Mouse (Mus musculus) ES-E14 (cell line): ENCODE data around the gene Gm10260. TPM values are rescaled to one million over a fixed set of nuclear protein-coding genes. Genes with fewer than 3 reads are reported as not detected.

Experiments used
- DNase-seq: peaks from one replicate; pipeline ENCODE4 v3.0.0-alpha.2; 2013; ENCODE audit warnings: low read depth, low spot score
- H3K27ac ChIP-seq: 2 replicates; pipeline ENCODE4 v1.5.1; 2012; ENCODE audit warnings: low read depth, mild to moderate bottlenecking, low read length, moderate library complexity, mixed read lengths; ENCODE audit not compliant: poor library complexity, insufficient read depth, severe bottlenecking
- H3K36me3 ChIP-seq: 2 replicates; pipeline ENCODE4 v1.6.1; 2012; ENCODE audit warnings: mild to moderate bottlenecking, low read length, moderate library complexity, mixed read lengths; ENCODE audit not compliant: control insufficient read depth, poor library complexity, insufficient read depth, severe bottlenecking
- H3K4me1 ChIP-seq, 2 experiments: fragments of 150-350 bp in 1 of 2; sonication (generic) in 1 of 2; 2 replicates each; pipeline ENCODE4 v1.6.1; 2012; ENCODE audit warnings: low read length in 2 of 2, mild to moderate bottlenecking in 1 of 2, mixed read lengths in 1 of 2; ENCODE audit not compliant: control insufficient read depth in 2 of 2, insufficient read depth in 2 of 2, poor library complexity in 1 of 2
- H3K4me3 ChIP-seq, 2 experiments: fragments of 150-350 bp in 1 of 2; sonication (generic) in 1 of 2; 2 replicates each; pipeline ENCODE4 v1.5.1; 2012; ENCODE audit warnings: low read length in 2 of 2, low read depth in 1 of 2, mild to moderate bottlenecking in 1 of 2, mixed read lengths in 1 of 2; ENCODE audit not compliant: insufficient read depth in 1 of 2, poor library complexity in 1 of 2, severe bottlenecking in 1 of 2
- H3K9ac ChIP-seq: 2 replicates; pipeline ENCODE4 v1.6.1; 2012; ENCODE audit warnings: low read depth, mild to moderate bottlenecking, low read length, mixed read lengths; ENCODE audit not compliant: poor library complexity, insufficient read depth, severe bottlenecking
- H3K9me3 ChIP-seq: fragments of 150-350 bp; sonication (generic); 2 replicates; pipeline ENCODE4 v1.6.1; 2012; ENCODE audit warnings: low read depth, mild to moderate bottlenecking, low read length; ENCODE audit not compliant: control insufficient read depth, insufficient read depth
- CHD2 ChIP-seq: IDR thresholded peaks from 2 replicates; pipeline ENCODE4 v1.6.1; 2014; ENCODE audit warnings: mild to moderate bottlenecking, low read depth, low read length, inconsistent platforms
- HCFC1 ChIP-seq: IDR thresholded peaks from 2 replicates; pipeline ENCODE4 v1.6.1; 2012; ENCODE audit warnings: low read length, inconsistent platforms, borderline replicate concordance; ENCODE audit not compliant: insufficient read depth
- MAFK ChIP-seq: IDR thresholded peaks from 2 replicates; pipeline ENCODE4 v1.6.1; 2014; ENCODE audit warnings: mild to moderate bottlenecking, low read depth, low read length, inconsistent platforms; ENCODE audit not compliant: insufficient read depth
- ZC3H11A ChIP-seq: IDR thresholded peaks from 2 replicates; pipeline ENCODE4 v1.6.1; 2012; ENCODE audit warnings: low read depth, mild to moderate bottlenecking, inconsistent platforms, low read length, borderline replicate concordance
- ZNF384 ChIP-seq: IDR thresholded peaks from 2 replicates; pipeline ENCODE4 v1.6.1; 2012; ENCODE audit warnings: low read depth, low read length, inconsistent platforms
- in situ Hi-C, 2 experiments: fragments of 600-800 bp; cut with MboI; formaldehyde crosslinking; loops; one replicate each; pipeline ENCODE4 v1.15.1; 2025; ENCODE audit warnings: low sequenced_read_pairs in 2 of 2, inconsistent platforms in 1 of 2; ENCODE audit not compliant: unreplicated experiment in 2 of 2
- total RNA-seq: library from RNA; depleted of rRNA; stranded (reverse); fragments of 300-350 nt; gene quantifications from 2 replicates; pipeline ENCODE4 v1.2.3, GENCODE M21; 2012

Gm10260 gene
- total RNA-seq, 1 experiment: 76.4 TPM

GRCm38 (mm10) chr13:97785167-97785835 lies 24.9 kb upstream of the Gm10260 start:
- TF ChIP-seq CHD2 (no peak), HCFC1 (no peak), ZC3H11A (no peak), ZNF384 (no peak), MAFK (no peak)
- in situ Hi-C loops: no loop called here
- no peak for DNase-seq

DNA sequence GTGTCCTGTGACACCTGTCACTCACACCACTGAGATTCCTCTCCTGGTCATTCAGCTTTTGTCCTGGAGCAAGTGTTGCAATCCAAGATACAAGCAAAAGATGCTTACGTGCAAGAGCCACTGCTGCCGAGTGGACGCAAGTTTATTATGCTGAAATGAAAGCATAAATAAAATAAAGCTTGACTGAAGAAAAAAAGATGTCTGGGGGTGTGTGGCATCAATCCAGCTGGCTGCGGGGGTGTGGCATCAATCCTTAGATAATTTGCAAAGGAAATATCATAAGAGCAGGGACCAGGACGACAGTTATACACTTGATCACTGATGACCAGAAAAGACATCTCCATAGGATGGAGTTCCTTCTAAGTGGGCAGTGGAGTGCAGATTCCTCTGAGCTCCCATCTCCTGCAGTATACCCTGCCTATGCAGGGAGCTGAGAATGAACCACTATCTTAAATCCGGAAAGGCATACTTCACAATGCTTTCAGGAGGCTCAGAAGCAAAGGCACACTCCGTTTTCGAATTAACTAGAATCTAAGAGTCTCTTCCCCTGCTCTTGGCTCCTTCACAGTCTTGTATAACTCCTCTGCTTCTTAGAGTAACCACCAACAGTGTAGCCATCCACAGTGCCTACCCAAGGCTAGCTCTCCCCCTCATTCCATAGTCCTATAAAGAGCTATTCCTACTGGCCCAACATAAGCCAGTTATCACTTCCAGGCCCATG lies 23.2 kb upstream of the Gm10260 start:
- Histone ChIP-seq H3K36me3 (no peaks in the 10 kb centered on the region), H3K27ac (no peak overlapping the region), H3K4me3 (no peak overlapping the region), H3K9me3 (no peaks in the 10 kb centered on the region), H3K9ac (no peak overlapping the region), H3K4me1 (no peaks in the 10 kb centered on the region)
- DNase-seq: no peak
- TF ChIP-seq CHD2 (no peak), ZNF384 (no peak), MAFK (no peak), HCFC1 (no peak), ZC3H11A (no peak)
- in situ Hi-C loops: no loop called here

More at GRCm38 (mm10) chr13:97785167-97785835, 24.9 kb upstream of the Gm10260 start:
- Histone ChIP-seq H3K9me3 (no peaks in the 10 kb centered on the region), H3K36me3 (no peaks in the 10 kb centered on the region), H3K9ac (no peak overlapping the region), H3K27ac (no peak overlapping the region), H3K4me1 (no peaks in the 10 kb centered on the region), H3K4me3 (no peak overlapping the region)

DNA sequence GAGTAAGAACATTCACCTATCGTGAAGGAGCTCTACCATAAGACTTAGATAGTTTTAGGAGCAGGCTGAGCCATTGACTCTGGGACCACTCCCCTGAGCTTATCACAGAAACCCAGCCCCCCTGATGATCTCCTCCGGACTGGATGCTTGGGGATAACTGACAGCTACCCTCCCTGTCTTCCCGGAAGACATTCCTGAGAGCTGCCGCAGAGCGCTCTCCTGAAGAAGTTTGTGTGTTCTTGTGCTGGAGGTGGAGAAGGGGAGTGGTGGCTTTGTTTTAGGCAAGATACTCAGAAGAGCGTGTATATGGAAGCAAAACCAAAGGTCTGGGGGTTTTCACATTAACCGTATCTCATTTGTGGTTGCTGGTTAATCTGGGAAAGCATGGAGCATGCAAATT lies 21.6 kb upstream of the Gm10260 start:
- Histone ChIP-seq H3K4me3 (no peak overlapping the region), H3K4me1 (no peaks in the 10 kb centered on the region), H3K27ac (no peak overlapping the region), H3K36me3 (no peaks in the 10 kb centered on the region), H3K9me3 (no peaks in the 10 kb centered on the region), H3K9ac (no peak overlapping the region)
- in situ Hi-C loops: no loop called here
- no peak for TF ChIP-seq HCFC1
- no peak for TF ChIP-seq ZC3H11A
- TF ChIP-seq MAFK: no peak
- TF ChIP-seq CHD2: no peak
- no peak for TF ChIP-seq ZNF384
- DNase-seq: no peak

- TF ChIP-seq HCFC1: no peak
- no peak for TF ChIP-seq MAFK
- no peak for TF ChIP-seq ZNF384
- TF ChIP-seq ZC3H11A: no peak
- Histone ChIP-seq H3K9me3 (no peaks in the 10 kb centered on the region), H3K4me3 (no peak overlapping the region), H3K27ac (no peak overlapping the region), H3K36me3 (no peaks in the 10 kb centered on the region), H3K4me1 (no peaks in the 10 kb centered on the region), H3K9ac (no peak overlapping the region)
- no peak for DNase-seq
- in situ Hi-C loops: no loop called here
Measured at GRCm38 (mm10) chr13:97781637-97782036, 21.2 kb upstream of the Gm10260 start.
